Mouse (Mus musculus) lung, adult 2 months (tissue): Measurements from ENCODE around the gene Trim6.

Experiments used
- CTCF ChIP-seq: fragments of 200-500 bp; IDR thresholded peaks from 2 replicates; pipeline ENCODE4 v1.5.1; 2011; ENCODE audit warnings: mild to moderate bottlenecking, low read length, control low read depth; ENCODE audit not compliant: insufficient read depth
- POLR2A ChIP-seq: fragments of 200-500 bp; IDR thresholded peaks from 2 replicates; pipeline ENCODE4 v1.6.1; 2011; ENCODE audit warnings: low read depth, mild to moderate bottlenecking, control low read depth, low read length, borderline replicate concordance; ENCODE audit errors: extremely low read depth

DNA sequence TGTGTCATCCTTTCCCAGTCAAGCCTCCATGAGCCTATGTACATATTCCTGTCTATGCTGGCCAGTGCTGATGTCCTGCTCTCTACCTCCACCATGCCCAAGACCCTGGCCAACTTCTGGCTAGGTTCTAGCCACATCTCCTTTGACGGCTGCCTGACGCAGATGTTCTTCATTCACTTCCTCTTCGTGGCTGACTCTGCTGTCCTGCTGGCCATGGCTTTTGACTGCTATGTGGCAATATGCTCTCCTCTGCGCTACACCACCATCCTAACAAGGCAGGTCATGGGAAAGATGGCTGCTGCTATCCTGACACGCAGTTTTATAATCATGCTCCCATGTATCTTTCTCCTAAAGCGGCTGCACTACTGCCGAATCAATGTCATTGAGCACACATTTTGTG is 12.4 kb upstream of the Trim6 start:
- no peak for TF ChIP-seq CTCF
- no peak for TF ChIP-seq POLR2A
